Mouse (Mus musculus): Measurements from ENCODE around the gene 1110032F04Rik.
"Not testable (repeated sequence)": the region's sequence is repeated elsewhere in the genome, so short reads cannot be mapped to it uniquely, and the experiment has no call there.

The 1110032F04Rik gene

DNA sequence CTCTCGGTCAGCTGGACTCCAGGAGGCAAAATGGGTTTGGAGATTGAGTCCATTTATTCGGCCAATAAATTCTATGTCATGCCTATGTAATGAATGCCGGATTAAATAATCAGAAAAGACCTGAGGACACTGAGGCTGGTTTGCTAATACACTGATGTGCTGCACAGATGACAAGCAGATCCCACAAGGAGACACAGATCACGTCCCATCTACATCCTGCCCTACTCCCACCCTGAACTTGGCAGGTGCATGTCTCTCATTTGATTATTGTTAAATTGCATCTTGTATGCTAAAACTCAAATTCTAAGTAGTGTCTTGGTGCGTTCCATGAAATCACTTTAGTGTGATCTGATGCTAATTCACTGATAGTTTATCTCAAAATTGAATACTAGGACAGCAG lies 17.5 kb downstream of the 1110032F04Rik start:
- Histone ChIP-seq H3K4me1 (replicated peaks; ENCODE audit: low read depth, low read length) (no peaks in the 10 kb centered on the region), H3K36me3 (ENCODE audit: insufficient read depth, low read length) (no peaks in the 10 kb centered on the region), H3K9me3 (ENCODE audit: low read length) (no peaks in the 10 kb centered on the region), H3K27me3 (ENCODE audit: insufficient read depth, low read length) (no peaks in the 10 kb centered on the region), H3K4me3 (replicated peaks; ENCODE audit: low read length) (no peak overlapping the region)
- TF ChIP-seq NANOG (IDR thresholded peaks at IDR 0.05; ENCODE audit: borderline replicate concordance, low read length) = no peak
- TF ChIP-seq CTCF (conservative IDR thresholded peaks at IDR 0.05; ENCODE audit: low read length) = no peak
- TF ChIP-seq POU5F1 (IDR thresholded peaks at IDR 0.05; ENCODE audit: borderline replicate concordance, low read length) = no peak

DNA sequence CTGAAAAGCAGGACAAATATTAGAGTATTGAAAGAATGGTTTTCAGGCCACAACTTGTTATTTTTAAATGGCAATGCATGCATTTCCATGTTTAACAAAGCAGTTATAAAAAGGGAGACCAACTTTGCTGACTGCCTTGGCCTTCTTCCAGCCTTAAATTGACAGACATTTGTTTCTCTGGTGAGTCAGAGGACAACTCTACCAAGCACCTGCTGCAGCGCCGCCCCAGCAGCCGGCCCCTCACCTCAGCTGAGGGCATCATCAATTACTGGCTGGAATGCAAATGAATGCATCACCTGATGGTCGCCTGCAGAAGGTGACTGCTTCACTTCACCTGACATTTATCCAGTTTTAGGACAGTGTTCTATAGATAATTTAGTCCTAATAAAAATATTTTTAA lies 26.0 kb downstream of the 1110032F04Rik start:
- peaks cover 13% of the 10 kb centered on the region for H3K4me1 ChIP-seq (replicated peaks; ENCODE audit: low read depth, low read length)
- no peak overlapping the region for H3K4me3 ChIP-seq (replicated peaks; ENCODE audit: low read length)
- no peaks in the 10 kb centered on the region for H3K27me3 ChIP-seq (ENCODE audit: insufficient read depth, low read length)
- H3K36me3 ChIP-seq (ENCODE audit: insufficient read depth, low read length) = no peaks in the 10 kb centered on the region; the same call in 1 of the 2 replicates
- H3K9me3 ChIP-seq (ENCODE audit: low read length) = no peaks in the 10 kb centered on the region
- no peak for TF ChIP-seq POU5F1 (IDR thresholded peaks at IDR 0.05; ENCODE audit: borderline replicate concordance, low read length)
- no peak for TF ChIP-seq CTCF (conservative IDR thresholded peaks at IDR 0.05; ENCODE audit: low read length)
- TF ChIP-seq NANOG (IDR thresholded peaks at IDR 0.05; ENCODE audit: borderline replicate concordance, low read length) = no peak

DNA sequence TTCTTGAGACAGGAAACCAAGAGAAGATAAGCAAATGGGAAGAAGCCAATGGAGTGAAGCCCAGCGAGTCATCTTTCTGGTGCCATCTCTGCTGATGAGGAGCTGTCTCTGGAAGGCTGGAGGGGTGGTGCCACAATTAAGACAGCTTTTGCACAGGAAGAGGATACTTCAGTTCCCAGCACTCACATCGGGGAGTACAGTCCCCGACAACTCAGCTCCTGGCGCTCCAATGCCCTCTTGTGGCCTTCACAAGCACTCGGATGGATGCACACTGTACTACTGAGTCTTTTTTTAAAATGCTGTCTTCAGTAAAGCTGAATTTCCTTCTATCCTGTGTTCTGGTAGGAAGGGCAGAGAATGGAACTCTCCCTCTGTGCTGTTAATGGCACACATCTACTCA lies 27.8 kb downstream of the 1110032F04Rik start:
- TF ChIP-seq POU5F1 (IDR thresholded peaks at IDR 0.05; ENCODE audit: borderline replicate concordance, low read length) (no peak), CTCF (conservative IDR thresholded peaks at IDR 0.05; ENCODE audit: low read length) (peak; percentile 41), NANOG (IDR thresholded peaks at IDR 0.05; ENCODE audit: borderline replicate concordance, low read length) (no peak)
- Histone ChIP-seq H3K36me3 (ENCODE audit: insufficient read depth, low read length) (no peaks in the 10 kb centered on the region; the same call in 1 of the 2 replicates), H3K4me3 (replicated peaks; ENCODE audit: low read length) (no peak overlapping the region), H3K4me1 (replicated peaks; ENCODE audit: low read depth, low read length) (peaks cover 13% of the 10 kb centered on the region), H3K9me3 (ENCODE audit: low read length) (no peaks in the 10 kb centered on the region), H3K27me3 (ENCODE audit: insufficient read depth, low read length) (no peaks in the 10 kb centered on the region)

DNA sequence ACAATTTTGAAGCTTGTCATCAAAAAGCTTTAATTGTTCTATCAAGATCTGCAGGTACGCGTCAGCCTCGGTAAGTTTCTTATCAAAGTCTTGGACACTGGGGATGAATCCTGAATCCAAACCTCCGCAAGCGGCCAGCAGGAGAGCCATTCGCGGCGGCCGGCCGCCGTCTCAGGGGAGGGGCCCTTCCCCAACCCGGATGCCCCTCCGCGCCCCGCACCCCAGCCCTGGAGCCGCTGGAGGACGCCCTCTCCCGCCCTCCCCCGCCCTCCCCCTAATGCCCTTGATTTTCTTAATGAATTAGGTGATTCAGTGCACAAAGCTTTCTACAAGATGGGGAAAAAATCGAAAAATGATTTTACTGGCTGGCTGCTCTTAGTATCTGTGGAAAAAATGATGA lies 33.2 kb downstream of the 1110032F04Rik start:
- not testable (repeated sequence) for H3K9me3 ChIP-seq (ENCODE audit: low read length); H3K4me1 ChIP-seq (replicated peaks; ENCODE audit: low read depth, low read length); H3K27me3 ChIP-seq (ENCODE audit: insufficient read depth, low read length); H3K4me3 ChIP-seq (replicated peaks; ENCODE audit: low read length); H3K36me3 ChIP-seq (ENCODE audit: insufficient read depth, low read length)

DNA sequence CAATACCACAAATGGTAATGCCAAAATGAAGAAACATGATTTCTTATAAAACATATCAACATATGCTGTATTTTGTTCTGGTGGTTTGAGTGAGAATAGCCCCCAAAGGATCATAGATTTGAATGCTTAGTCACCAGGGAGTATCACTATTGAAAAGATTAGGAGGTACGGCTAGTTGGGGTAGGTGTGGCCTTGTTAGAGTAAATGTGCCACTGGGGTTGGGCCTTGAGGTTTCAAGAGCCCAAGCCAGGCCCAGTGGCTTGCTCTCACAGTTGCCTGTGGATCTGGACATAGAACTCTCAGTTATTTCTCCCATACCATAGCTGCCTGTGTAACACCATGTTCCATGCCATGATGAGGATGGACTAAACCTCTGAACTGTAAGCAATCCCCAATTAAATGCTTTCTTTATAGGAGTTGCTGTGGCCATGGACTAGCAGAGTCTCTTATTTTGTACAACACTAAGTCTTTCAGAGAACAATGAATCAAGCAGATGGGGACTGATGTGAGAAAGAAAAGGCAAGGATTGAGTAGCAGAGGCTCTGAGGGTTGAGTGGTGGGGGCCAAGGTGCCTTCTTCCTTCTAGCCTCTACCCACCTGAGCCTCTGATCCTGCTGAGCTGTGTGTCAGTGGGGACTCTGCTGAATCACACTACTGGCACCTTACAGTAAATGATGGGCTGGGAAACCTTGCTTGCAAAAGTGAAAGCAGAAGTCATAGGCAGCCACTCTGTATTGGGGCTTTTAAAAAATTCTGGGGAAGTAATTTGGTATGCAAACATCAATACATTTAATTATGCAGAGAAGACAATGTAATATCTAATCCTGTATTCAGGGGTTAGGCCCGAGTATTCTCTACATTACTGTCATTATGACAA lies 35.8 kb downstream of the 1110032F04Rik start:
- TF ChIP-seq NANOG (IDR thresholded peaks at IDR 0.05; ENCODE audit: borderline replicate concordance, low read length) = no peak
- TF ChIP-seq POU5F1 (IDR thresholded peaks at IDR 0.05; ENCODE audit: borderline replicate concordance, low read length) = no peak
- TF ChIP-seq CTCF (conservative IDR thresholded peaks at IDR 0.05; ENCODE audit: low read length) = no peak

DNA sequence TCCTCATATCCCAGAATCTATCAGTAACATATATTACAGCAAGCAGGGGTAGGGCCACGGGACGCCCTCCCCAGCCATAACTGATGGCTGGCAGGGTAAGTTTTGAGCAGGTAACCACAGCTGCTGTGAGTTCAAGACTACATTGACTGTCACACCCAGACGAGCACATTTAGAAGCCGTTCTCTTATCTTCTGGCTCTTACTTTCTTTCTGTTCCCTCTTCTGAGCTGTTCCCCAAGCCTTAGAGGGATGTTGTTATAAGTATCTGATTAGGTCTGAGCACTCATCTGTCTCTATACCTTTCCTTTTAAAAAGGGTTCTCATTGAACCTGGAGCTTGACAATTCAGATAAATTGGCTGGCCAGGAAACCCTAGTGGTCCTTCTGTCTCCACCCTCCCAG lies 38.1 kb downstream of the 1110032F04Rik start:
- TF ChIP-seq CTCF (conservative IDR thresholded peaks at IDR 0.05; ENCODE audit: low read length) (no peak), POU5F1 (IDR thresholded peaks at IDR 0.05; ENCODE audit: borderline replicate concordance, low read length) (no peak), NANOG (IDR thresholded peaks at IDR 0.05; ENCODE audit: borderline replicate concordance, low read length) (no peak)
- Histone ChIP-seq H3K9me3 (ENCODE audit: low read length) (no peaks in the 10 kb centered on the region), H3K4me3 (replicated peaks; ENCODE audit: low read length) (no peak overlapping the region), H3K27me3 (ENCODE audit: insufficient read depth, low read length) (no peaks in the 10 kb centered on the region), H3K4me1 (replicated peaks; ENCODE audit: low read depth, low read length) (no peaks in the 10 kb centered on the region), H3K36me3 (ENCODE audit: insufficient read depth, low read length) (no peaks in the 10 kb centered on the region)

More for the DNA sequence above, 35.8 kb downstream of the 1110032F04Rik start:
- Histone ChIP-seq H3K4me1 (replicated peaks; ENCODE audit: low read depth, low read length) (no peaks in the 10 kb centered on the region), H3K27me3 (ENCODE audit: insufficient read depth, low read length) (no peaks in the 10 kb centered on the region), H3K9me3 (ENCODE audit: low read length) (no peaks in the 10 kb centered on the region), H3K36me3 (ENCODE audit: insufficient read depth, low read length) (no peaks in the 10 kb centered on the region), H3K4me3 (replicated peaks; ENCODE audit: low read length) (no peak overlapping the region)

Data from E14TG2a.4 (cell line).